Mouse (Mus musculus) forebrain, embryonic 10.5 days (tissue): ENCODE measurements around the gene Smim8. TPM values are rescaled to one million over a fixed set of nuclear protein-coding genes. Genes with fewer than 3 reads are reported as not detected.
A peak's percentile ranks its signal among the peaks of the same experiment; 100 is the strongest.
"Not testable (repeated sequence)": the region's sequence is repeated elsewhere in the genome, so short reads cannot be mapped to it uniquely, and the experiment has no call there.

ENCODE experiments used
- DNase-seq: peaks from one replicate; pipeline ENCODE4 v3.0.0-alpha.2; 2017; ENCODE audit warnings: low spot score; ENCODE audit errors: extremely low spot score
- H3K27ac ChIP-seq: fragments of 300-500 bp; sonication (generic); 2 replicates; pipeline ENCODE4 v1.5.1; 2016; ENCODE audit warnings: mild to moderate bottlenecking
- H3K27me3 ChIP-seq: fragments of 300-500 bp; sonication (generic); 2 replicates; pipeline ENCODE4 v1.6.1; 2016; ENCODE audit warnings: mild to moderate bottlenecking; ENCODE audit not compliant: poor library complexity, severe bottlenecking
- H3K36me3 ChIP-seq: fragments of 300-500 bp; sonication (generic); replicated peaks from 2 replicates; pipeline ENCODE4 v1.6.1; 2016; ENCODE audit warnings: mild to moderate bottlenecking, moderate library complexity
- H3K4me1 ChIP-seq: fragments of 300-500 bp; sonication (generic); 2 replicates; pipeline ENCODE4 v1.6.1; 2016
- H3K4me3 ChIP-seq: fragments of 300-500 bp; sonication (generic); 2 replicates; pipeline ENCODE4 v1.5.1; 2016; ENCODE audit warnings: mild to moderate bottlenecking, moderate library complexity
- H3K9me3 ChIP-seq: fragments of 300-500 bp; sonication (generic); 2 replicates; pipeline ENCODE4 v1.6.1; 2016; ENCODE audit warnings: mild to moderate bottlenecking, moderate library complexity
- WGBS: fragments of 180-500 bp; shearing (Covaris S2); methylation state at CpG from one replicate; pipeline ENCODE4 v1.1.7; 2016; 5-methylcytosine and 5-hydroxymethylcytosine counted together
- polyA plus RNA-seq: library from polyadenylated mRNA; unstranded; fragments of >200 nt; fragmentation: Nextera tagmentation; extraction: Ambion mirVana; gene quantifications from 2 replicates; pipeline ENCODE4 v1.2.1, GENCODE M21; 2016

The Smim8 gene
- polyA plus RNA-seq, 1 experiment from 2014 or later, result 40.7 TPM

DNA sequence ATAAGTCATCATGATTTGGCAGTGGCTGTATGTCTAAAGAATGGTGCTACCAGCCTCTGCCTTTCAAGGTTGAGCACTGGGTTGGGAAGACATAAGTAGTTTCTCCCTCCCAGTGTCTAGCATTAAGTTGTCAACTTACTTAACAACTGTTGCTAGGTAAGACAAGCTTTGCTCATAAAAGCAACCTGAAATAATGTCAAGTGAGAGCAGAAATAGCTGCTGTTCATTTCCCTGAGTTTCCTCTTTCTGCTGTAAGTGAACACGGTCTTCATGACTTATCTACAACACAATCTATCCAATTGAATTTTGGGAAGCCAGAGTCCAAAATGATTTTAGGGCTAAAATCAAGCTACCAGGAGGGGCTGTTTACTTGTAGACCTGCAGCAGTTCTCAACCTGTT lies 22.1 kb downstream of the Smim8 start, which contains the start of gene Gm136:
Gm136 (minus strand) TSS at position 101 of the 400 bp plus-strand sequence.
- WGBS, result 87% methylated on average over 1 of the region's 1 CpGs
- Histone ChIP-seq H3K36me3 (no peaks in the 10 kb centered on the region), H3K9me3 (no peaks in the 10 kb centered on the region), H3K4me3 (no peak within 1 kb of the TSS), H3K27me3 (no peaks in the 10 kb centered on the region), H3K4me1 (no peaks in the 10 kb centered on the region), H3K27ac (no peak within 1 kb of the TSS)
- no peak for DNase-seq

DNA sequence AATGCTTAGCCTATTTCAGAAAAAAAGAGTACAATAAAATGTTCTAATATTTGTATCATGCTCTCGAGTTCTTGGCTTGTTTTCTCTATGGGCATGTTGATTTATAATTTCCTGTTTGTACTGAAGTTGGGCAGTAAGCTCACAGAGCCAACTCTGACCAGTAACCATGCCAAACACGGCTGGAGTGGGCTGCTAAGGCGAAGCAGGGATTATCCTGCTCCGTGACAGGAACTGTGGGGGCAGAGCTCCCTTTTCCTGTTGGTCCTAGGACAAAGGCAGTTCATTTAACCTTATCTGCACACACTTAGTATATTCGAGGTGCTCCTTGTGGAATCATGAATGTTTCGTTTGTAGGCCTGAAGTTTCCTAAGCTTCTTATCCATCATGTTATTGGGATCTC lies 29.0 kb downstream of the Smim8 start:
- DNase-seq, result no peak
- H3K27me3 ChIP-seq, result no peaks in the 10 kb centered on the region
- H3K4me1 ChIP-seq, result no peaks in the 10 kb centered on the region
- H3K4me3 ChIP-seq, result no peak overlapping the region
- no peaks in the 10 kb centered on the region for H3K9me3 ChIP-seq
- WGBS, result 61% methylated on average over 6 of the region's 6 CpGs
- no peaks in the 10 kb centered on the region for H3K36me3 ChIP-seq
- H3K27ac ChIP-seq, result no peak overlapping the region

DNA sequence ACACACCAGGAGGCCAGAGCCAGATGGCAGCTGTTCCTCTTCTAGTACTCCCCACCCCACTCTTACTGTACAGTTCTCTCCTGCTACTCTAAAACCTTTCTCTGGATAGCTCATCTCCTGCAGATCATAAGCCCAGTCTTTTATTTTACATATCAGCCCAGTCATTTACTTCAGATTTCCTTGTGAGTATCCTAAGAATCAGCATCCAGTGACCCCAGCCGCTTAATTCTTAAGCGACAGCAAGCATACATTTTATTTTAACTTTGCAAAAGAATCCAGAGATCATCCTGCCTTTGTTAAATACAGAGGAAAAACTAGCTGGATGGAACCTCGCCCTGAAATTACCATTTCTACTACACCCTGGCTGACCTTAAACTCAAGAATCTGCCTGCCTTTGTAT lies 43.8 kb downstream of the Smim8 start:
- peaks cover 8% of the 10 kb centered on the region for H3K4me1 ChIP-seq
- 80% methylated on average over 3 of the region's 3 CpGs for WGBS
- no peaks in the 10 kb centered on the region for H3K36me3 ChIP-seq
- H3K27ac ChIP-seq, result no peak overlapping the region
- no peaks in the 10 kb centered on the region for H3K9me3 ChIP-seq
- DNase-seq, result no peak
- H3K27me3 ChIP-seq, result peaks cover 8% of the 10 kb centered on the region
- no peak overlapping the region for H3K4me3 ChIP-seq

DNA sequence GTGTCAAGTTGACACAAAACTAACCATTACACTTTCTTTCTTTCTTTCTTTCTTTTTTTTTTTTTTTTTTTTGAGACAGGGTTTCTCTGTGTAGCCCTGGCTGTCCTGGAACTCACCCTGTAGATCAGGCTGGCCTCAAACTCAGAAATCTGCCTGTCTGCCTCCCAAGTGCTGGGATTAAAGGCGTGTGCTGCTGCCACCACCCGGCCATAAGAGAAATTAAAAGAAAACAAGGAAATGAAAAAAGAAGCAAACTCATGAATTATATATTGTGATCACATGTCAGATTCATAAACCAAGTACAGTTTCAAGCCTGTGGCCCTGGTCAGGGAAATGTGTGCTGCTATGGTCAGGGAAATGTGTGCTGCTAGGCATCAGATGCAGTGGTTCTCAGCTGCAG lies 44.8 kb downstream of the Smim8 start:
- not testable (repeated sequence) for H3K27ac ChIP-seq, DNase-seq, H3K9me3 ChIP-seq, H3K4me3 ChIP-seq, H3K4me1 ChIP-seq, H3K36me3 ChIP-seq
- peaks cover 18% of the 10 kb centered on the region for H3K27me3 ChIP-seq
- WGBS, result 41% methylated on average over 2 of the region's 2 CpGs

GRCm38 (mm10) chr4:34729851-34730341 lies 48.3 kb downstream of the Smim8 start, which contains the start of gene Cfap206:
Cfap206 (minus strand) TSS chr4:34730206.
- H3K9me3 ChIP-seq, result no peaks in the 10 kb centered on the region
- peaks cover 27% of the 10 kb centered on the region for H3K27me3 ChIP-seq
- H3K27ac ChIP-seq, result no peak within 1 kb of the TSS
- WGBS, result under 1% methylated on average over 38 of the region's 38 CpGs
- peak; percentile 85 for DNase-seq
- H3K4me3 ChIP-seq, result peak within 1 kb of the TSS; percentile 57
- peaks cover 9% of the 10 kb centered on the region for H3K4me1 ChIP-seq
- no peaks in the 10 kb centered on the region for H3K36me3 ChIP-seq

DNA sequence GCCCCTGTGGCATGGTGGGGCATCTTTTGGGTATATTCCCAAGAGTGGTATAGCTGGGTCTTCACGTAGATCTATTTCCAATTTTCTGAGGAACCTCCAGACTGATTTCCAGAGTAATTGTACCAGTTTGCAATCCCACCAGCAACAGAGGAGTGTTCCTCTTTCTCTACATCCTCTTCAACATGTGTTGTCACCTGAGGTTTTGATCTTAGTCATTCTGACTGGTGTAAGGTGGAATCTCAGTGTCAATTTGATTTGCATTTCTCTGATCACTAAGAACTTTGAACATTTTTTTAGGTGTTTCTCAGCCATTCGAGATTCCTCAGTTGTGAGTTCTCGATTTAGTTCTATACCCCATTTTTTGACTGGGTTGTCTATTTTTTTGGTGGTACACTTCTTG lies 52.5 kb downstream of the Smim8 start:
- WGBS, result 91% methylated on average over 3 of the region's 3 CpGs
- H3K9me3 ChIP-seq, H3K36me3 ChIP-seq, H3K4me3 ChIP-seq, DNase-seq, H3K4me1 ChIP-seq, H3K27ac ChIP-seq: not testable (repeated sequence)
- H3K27me3 ChIP-seq, result peaks cover 27% of the 10 kb centered on the region

- H3K27me3 ChIP-seq, result peaks cover 18% of the 10 kb centered on the region
Observed at GRCm38 (mm10) chr4:34724306-34724705, 53.9 kb downstream of the Smim8 start.

GRCm38 (mm10) chr4:34723186-34723585 lies 55.0 kb downstream of the Smim8 start:
- no peaks in the 10 kb centered on the region for H3K4me1 ChIP-seq
- H3K27me3 ChIP-seq, result peaks cover 7% of the 10 kb centered on the region; the same call in 1 of the 2 replicates
- H3K9me3 ChIP-seq, result peaks cover 14% of the 10 kb centered on the region
- H3K27ac ChIP-seq, result no peak overlapping the region
- no peak overlapping the region for H3K4me3 ChIP-seq
- DNase-seq, result no peak
- no peaks in the 10 kb centered on the region for H3K36me3 ChIP-seq
- whole genome bisulfite sequencing, result 74% methylated on average over 4 of the region's 4 CpGs

More at GRCm38 (mm10) chr4:34724306-34724705, 53.9 kb downstream of the Smim8 start:
- peaks cover 11% of the 10 kb centered on the region for H3K9me3 ChIP-seq
- no peak overlapping the region for H3K27ac ChIP-seq
- no peaks in the 10 kb centered on the region for H3K4me1 ChIP-seq
- H3K36me3 ChIP-seq, result no peaks in the 10 kb centered on the region
- WGBS, result 65% methylated on average over 4 of the region's 4 CpGs
- no peak overlapping the region for H3K4me3 ChIP-seq
- DNase-seq, result no peak

DNA sequence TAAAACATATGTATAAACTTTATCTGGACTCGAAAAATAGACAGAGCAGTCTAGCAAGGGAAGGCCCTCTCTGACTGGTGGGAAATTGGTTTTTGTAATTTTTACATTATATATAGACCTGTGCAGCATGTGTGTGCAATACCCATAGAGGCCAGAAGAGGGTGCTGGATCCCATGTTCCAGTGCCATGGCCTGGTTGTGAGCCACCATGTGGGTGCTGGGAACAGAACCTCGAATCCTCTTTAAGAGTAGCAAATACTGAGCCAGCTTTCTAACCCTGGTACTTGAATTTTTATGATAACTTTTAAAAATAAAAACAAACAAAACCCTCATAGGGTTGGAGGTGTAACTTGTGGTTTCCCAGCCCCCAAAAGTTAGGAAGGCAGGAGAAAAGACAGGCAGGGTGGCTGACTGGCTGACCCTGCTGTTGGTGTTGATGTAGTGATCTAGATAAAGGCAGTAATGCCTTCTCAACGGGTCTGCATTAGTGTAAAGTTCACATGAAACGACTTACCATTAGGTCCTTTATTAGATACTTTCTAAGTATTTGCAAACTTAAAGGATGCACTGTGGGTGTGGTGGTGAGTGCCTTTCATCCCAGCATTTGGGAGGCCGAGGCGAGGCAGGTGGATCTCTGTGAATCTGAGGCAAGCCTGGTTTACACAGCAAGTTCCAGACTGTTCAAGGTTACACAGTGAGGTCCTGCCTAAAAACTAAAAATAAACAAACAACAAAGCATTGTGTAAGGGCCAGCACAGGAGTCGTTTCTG lies 57.9 kb downstream of the Smim8 start:
- no peak overlapping the region for H3K4me3 ChIP-seq
- H3K27me3 ChIP-seq, result no peaks in the 10 kb centered on the region
- no peaks in the 10 kb centered on the region for H3K4me1 ChIP-seq
- WGBS, result 89% methylated on average over 7 of the region's 7 CpGs
- no peak for DNase-seq
- no peak overlapping the region for H3K27ac ChIP-seq
- no peaks in the 10 kb centered on the region for H3K36me3 ChIP-seq
- H3K9me3 ChIP-seq, result peaks cover 14% of the 10 kb centered on the region

DNA sequence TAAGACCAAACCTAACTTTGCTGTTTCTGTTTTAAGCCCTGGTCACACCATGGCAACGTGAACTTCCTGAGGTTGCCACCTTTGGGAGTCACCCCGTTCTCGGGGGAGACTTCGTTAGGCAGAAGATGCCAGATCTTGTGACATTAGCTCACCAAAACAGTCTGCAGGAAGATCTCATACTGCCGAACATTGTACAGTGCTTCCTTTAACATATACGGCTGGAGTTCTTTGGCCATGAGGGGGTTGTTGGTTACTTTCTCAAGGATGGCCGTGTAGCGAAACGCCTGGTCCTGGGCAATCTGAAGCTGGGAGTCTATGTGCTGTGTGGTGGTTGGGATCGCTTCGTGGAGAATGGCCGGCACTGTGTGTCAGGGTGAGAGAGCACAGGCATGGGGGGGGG lies 58.8 kb downstream of the Smim8 start:
- H3K4me1 ChIP-seq, result no peaks in the 10 kb centered on the region
- WGBS, result 97% methylated on average over 12 of the region's 12 CpGs
- no peak for DNase-seq
- H3K9me3 ChIP-seq, result peaks cover 14% of the 10 kb centered on the region
- H3K36me3 ChIP-seq, result no peaks in the 10 kb centered on the region
- no peaks in the 10 kb centered on the region for H3K27me3 ChIP-seq
- no peak overlapping the region for H3K4me3 ChIP-seq
- H3K27ac ChIP-seq, result no peak overlapping the region

Other genes starting within 250 kb of the Smim8 start
- 44.6 and 55.0 TPM in 2 replicates for gene Akirin2, start 227.5 kb downstream of the Smim8 start, polyA plus RNA-seq
- gene Orc3, start 163.5 kb downstream of the Smim8 start, polyA plus RNA-seq, result 108 and 119 TPM in 2 replicates
- 78.5 and 79.8 TPM in 2 replicates for gene Rars2, start 163.5 kb downstream of the Smim8 start, polyA plus RNA-seq
- 57.0 and 60.3 TPM in 2 replicates for gene Slc35a1, start 91.0 kb downstream of the Smim8 start, polyA plus RNA-seq
- 0.36 and 0.51 TPM in 2 replicates for gene Cfap206, start 48.2 kb downstream of the Smim8 start, polyA plus RNA-seq
- not detected in 2 replicates for gene Gm136, start 22.2 kb downstream of the Smim8 start, polyA plus RNA-seq
- gene Zfp292, start 104.5 kb upstream of the Smim8 start, polyA plus RNA-seq, result 24.6 TPM in 2 replicates
- gene Cga, start 115.4 kb upstream of the Smim8 start, polyA plus RNA-seq, result 0.58 and 1.5 TPM in 2 replicates